Mouse (Mus musculus) lung, postnatal 0 days (tissue): Measurements from ENCODE around the gene Pde12.

Source experiments
- CTCF ChIP-seq: IDR thresholded peaks from 2 replicates; pipeline ENCODE4 v1.5.1; 2016; ENCODE audit warnings: antibody characterized with exemption, mild to moderate bottlenecking
- EP300 ChIP-seq: IDR thresholded peaks from 2 replicates; pipeline ENCODE4 v1.6.1; 2016; ENCODE audit warnings: antibody characterized with exemption, mild to moderate bottlenecking, control low read depth

DNA sequence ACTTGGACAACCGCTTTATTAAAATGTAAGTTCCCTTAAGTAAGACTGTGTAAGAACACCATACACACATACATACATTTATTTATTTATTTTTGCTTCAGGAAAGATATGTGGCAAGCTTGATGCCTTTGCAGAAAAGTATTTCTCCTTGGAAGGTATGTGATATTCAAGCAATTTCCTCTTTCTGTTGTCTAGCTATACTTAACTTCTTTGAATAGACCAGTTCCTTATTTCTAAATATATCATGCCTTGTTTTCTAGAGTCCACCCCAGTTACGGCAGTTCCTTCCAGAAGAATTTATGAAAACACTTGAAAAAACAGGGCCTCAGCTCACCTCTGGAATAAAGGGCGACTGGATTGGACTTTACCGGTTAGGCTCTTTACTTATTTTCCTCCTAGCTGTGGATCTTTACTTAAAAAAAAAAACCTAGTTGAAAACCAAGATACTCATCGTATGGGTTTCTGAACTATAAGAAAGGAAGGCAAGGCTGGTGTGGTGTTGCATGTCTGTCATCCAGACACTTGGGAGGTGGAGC lies 43.0 kb downstream of the Pde12 start:
- TF ChIP-seq CTCF (no peak), EP300 (no peak)
